Mouse (Mus musculus) splenic B cell, adult 2 months (primary cell): ENCODE results near the gene Jpt1.
"Not testable (repeated sequence)": the region's sequence is repeated elsewhere in the genome, so short reads cannot be mapped to it uniquely, and the experiment has no call there.

Source experiments
- DNase-seq: peaks from one replicate; pipeline ENCODE4 v3.0.0-alpha.2; 2011; ENCODE audit warnings: low read depth, low spot score
- H3K27me3 ChIP-seq: 2 replicates; pipeline ENCODE4 v1.6.1; 2012; ENCODE audit warnings: mild to moderate bottlenecking, low read length, moderate library complexity, mixed read lengths; ENCODE audit not compliant: control insufficient read depth, poor library complexity, insufficient read depth, severe bottlenecking
- H3K36me3 ChIP-seq: 2 replicates; pipeline ENCODE4 v1.6.1; 2012; ENCODE audit warnings: mild to moderate bottlenecking, low read length, moderate library complexity, mixed read lengths; ENCODE audit not compliant: control insufficient read depth, poor library complexity, insufficient read depth, severe bottlenecking

Gene Jpt1

GRCm38 (mm10) chr11:115473626-115474275 lies 40.4 kb downstream of the Jpt1 start:
- H3K36me3 ChIP-seq, result no peaks in the 10 kb centered on the region
- DNase-seq, result peak; percentile 95
- H3K27me3 ChIP-seq, result no peaks in the 10 kb centered on the region

- Histone ChIP-seq H3K36me3 (no peaks in the 10 kb centered on the region), H3K27me3 (no peaks in the 10 kb centered on the region)
- DNase-seq, result no peak
These were observed 42.0 kb downstream of the Jpt1 start for GRCm38 (mm10) chr11:115472183-115472582.

GRCm38 (mm10) chr11:115467217-115467618 lies 47.0 kb downstream of the Jpt1 start:
- no peak for DNase-seq
- Histone ChIP-seq H3K36me3 (no peaks in the 10 kb centered on the region), H3K27me3 (no peaks in the 10 kb centered on the region)

DNA sequence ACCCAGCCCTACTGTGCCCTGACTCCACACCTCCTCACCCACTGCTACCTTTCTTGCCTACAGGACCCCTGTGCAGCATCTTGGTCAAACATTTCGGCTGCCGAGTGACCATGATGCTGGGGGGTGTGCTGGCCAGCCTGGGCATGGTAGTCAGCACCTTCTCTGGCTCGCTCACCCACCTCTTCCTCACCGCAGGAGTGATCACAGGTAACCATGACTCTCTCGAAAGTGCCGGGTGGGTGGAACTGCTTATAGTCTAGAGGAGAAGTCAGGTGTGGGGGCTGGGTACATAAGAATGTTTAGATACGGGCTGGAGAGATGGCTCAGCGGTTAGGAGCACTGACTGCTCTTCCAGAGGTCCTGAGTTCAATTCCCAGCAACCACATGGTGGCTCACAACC lies 49.3 kb downstream of the Jpt1 start:
- DNase-seq, result no peak
- Histone ChIP-seq H3K27me3 (no peaks in the 10 kb centered on the region), H3K36me3 (no peaks in the 10 kb centered on the region)

GRCm38 (mm10) chr11:115463397-115463796 lies 50.8 kb downstream of the Jpt1 start:
- Histone ChIP-seq H3K36me3 (no peaks in the 10 kb centered on the region), H3K27me3 (no peaks in the 10 kb centered on the region)
- no peak for DNase-seq

- no peak for DNase-seq
- H3K36me3 ChIP-seq, result no peaks in the 10 kb centered on the region
These were observed 51.8 kb downstream of the Jpt1 start, which contains the start of gene Slc16a5 for GRCm38 (mm10) chr11:115462243-115462891. Gene Slc16a5 (plus strand): TSS chr11:115462474.

GRCm38 (mm10) chr11:115461846-115462242 lies 52.3 kb downstream of the Jpt1 start:
- no peaks in the 10 kb centered on the region for H3K27me3 ChIP-seq
- DNase-seq, result no peak
- H3K36me3 ChIP-seq, result no peaks in the 10 kb centered on the region

More at GRCm38 (mm10) chr11:115462243-115462891, 51.8 kb downstream of the Jpt1 start, which contains the start of gene Slc16a5:
- no peaks in the 10 kb centered on the region for H3K27me3 ChIP-seq

DNA sequence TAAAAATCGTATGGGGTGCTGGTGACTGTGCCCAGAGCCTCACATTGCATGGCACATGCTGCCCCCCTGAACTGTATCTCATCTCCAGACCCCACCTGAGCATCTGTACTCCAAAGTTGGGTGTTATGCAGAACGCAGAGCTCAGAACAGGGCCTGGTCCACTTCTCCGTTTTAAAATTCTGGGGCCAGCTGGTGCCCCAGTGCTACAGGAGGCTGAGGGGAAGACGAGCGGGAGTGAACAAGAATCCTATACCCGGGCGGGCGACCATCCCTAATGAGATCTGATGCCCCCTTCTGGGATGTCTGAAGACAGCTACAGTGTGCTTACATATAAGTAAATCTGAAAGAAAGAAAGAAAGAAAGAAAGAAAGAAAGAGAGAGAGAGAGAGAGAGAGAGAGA lies 53.2 kb downstream of the Jpt1 start:
- no peaks in the 10 kb centered on the region for H3K27me3 ChIP-seq
- DNase-seq, result no peak
- H3K36me3 ChIP-seq, result no peaks in the 10 kb centered on the region

- no peaks in the 10 kb centered on the region for H3K27me3 ChIP-seq
- no peaks in the 10 kb centered on the region for H3K36me3 ChIP-seq
- no peak for DNase-seq
These were observed 56.8 kb downstream of the Jpt1 start for GRCm38 (mm10) chr11:115457405-115457804.

DNA sequence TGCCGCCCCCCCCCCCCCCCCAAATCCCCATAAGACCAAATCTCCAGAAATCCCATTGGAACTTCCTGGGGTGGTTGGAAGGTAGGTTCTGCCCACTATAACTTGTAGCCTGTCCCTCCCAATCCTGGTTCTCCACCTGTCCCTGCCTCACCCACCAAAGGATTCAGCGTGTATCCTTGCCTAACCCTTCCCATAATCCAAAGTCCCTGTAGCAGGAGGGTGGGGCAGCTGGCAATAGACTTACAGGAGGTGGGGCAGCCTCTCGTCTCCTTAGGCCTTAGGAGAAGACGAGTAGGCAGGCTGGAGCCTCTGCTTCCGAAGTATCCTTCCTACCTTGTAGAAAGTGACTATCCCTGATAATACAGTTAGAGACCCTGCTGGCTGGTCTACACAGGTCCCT lies 58.0 kb downstream of the Jpt1 start:
- DNase-seq, result no peak
- Histone ChIP-seq H3K27me3 (no peaks in the 10 kb centered on the region), H3K36me3 (no peaks in the 10 kb centered on the region)

GRCm38 (mm10) chr11:115455619-115456018 lies 58.6 kb downstream of the Jpt1 start:
- no peak for DNase-seq
- Histone ChIP-seq H3K36me3 (no peaks in the 10 kb centered on the region), H3K27me3 (no peaks in the 10 kb centered on the region)

- DNase-seq, H3K27me3 ChIP-seq, H3K36me3 ChIP-seq: not testable (repeated sequence)
These were observed 59.4 kb downstream of the Jpt1 start for GRCm38 (mm10) chr11:115454822-115455221.

- no peak for DNase-seq
- H3K27me3 ChIP-seq, result no peaks in the 10 kb centered on the region
- H3K36me3 ChIP-seq, result no peaks in the 10 kb centered on the region
These were observed 60.9 kb downstream of the Jpt1 start for GRCm38 (mm10) chr11:115453306-115453705.

DNA sequence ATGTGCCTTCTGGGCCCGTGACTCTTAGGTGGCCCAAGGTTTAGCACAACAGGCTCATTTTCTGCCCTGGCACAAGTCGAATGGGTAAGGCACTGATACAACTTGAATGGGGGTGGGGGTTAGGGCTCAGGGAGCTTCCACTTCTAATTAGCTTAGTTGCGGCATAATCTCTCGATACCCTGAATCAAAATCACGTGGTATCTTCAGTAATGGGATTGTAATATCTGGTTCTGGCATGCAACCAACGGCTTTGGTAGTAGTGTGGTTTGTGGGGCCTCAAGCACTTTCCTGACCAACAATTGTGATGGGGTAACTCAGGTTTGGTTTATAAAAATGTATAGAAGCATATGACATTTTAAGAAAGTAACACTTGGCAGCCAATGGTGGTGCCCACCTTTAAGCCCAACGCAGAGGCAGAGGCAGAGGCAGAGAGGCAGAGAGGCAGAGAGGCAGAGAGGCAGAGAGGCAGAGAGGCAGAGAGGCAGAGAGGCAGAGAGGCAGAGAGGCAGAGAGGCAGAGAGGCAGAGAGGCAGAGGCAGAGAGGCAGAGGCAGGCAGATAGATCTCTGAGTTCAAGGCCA lies 61.8 kb downstream of the Jpt1 start:
- Histone ChIP-seq H3K36me3 (no peaks in the 10 kb centered on the region), H3K27me3 (no peaks in the 10 kb centered on the region)
- DNase-seq, result no peak

DNA sequence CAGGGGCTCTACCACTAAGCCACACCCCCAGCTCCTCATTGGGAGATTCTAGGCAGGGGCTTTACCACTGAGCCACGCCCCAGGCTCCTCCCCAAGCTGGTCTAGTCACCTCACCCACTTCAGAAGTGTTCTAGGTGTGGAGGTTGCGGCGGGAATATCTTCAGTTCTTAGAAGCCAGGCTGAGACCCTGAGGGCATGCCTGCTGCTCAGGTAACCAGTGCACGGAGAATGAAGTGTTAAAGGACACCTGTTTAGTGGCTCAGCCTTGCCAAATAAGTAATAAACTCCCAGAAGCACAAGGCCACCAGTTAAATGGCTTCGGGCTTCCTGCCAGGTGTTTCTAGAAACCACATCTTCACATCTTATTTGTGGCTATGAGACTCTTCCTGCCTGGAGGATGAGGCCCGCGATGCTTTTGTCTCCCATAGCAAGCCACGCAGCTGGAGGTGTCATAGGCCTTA lies 62.4 kb downstream of the Jpt1 start:
- no peaks in the 10 kb centered on the region for H3K36me3 ChIP-seq
- H3K27me3 ChIP-seq, result no peaks in the 10 kb centered on the region
- no peak for DNase-seq
